Mouse (Mus musculus): ENCODE data around the gene Calm3.

- TF ChIP-seq CTCF (IDR thresholded peaks at IDR 0.05; ENCODE audit: low read depth) (no peak), EP300 (IDR thresholded peaks at IDR 0.05; ENCODE audit: low read depth) (no peak)
Measured at GRCm38 (mm10) chr7:16928341-16928740, 4.4 kb upstream of the Calm3 start.

Measured in heart, postnatal 0 days (tissue).